Mouse (Mus musculus) urinary bladder, postnatal 36 days (tissue): ENCODE results near the gene Rap2c.

Experiments
- DNase-seq, 2 experiments: peaks; one replicate each; pipeline ENCODE4 v3.0.0; 2022; ENCODE audit warnings: low spot score in 2 of 2, mixed read lengths in 1 of 2

The Rap2c gene

DNA sequence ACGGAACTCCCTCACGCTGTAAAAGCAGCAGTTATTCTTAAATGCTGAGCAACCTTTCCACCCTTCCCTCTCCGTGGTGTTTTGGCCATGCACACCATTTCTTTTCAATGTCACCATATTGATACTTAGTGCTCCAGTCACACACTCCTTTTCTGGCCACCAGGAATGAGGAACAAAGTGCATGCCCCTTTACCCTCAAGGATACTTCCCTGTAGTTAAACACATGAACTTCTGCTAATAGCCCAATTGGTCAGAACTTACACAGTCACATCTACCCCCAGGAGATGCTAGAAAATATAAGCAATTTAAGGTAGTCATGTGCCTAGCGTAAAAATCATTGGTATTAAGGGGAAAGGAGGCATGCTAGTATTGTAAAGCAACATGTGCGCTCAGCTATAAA is 47.9 kb downstream of the Rap2c start:
- DNase-seq: no peak

- no peak for DNase-seq
Observed at GRCm38 (mm10) chrX:50968157-50968932, 49.5 kb downstream of the Rap2c start.

- no peak for DNase-seq
Observed at GRCm38 (mm10) chrX:50965157-50965556, 52.7 kb downstream of the Rap2c start.

DNA sequence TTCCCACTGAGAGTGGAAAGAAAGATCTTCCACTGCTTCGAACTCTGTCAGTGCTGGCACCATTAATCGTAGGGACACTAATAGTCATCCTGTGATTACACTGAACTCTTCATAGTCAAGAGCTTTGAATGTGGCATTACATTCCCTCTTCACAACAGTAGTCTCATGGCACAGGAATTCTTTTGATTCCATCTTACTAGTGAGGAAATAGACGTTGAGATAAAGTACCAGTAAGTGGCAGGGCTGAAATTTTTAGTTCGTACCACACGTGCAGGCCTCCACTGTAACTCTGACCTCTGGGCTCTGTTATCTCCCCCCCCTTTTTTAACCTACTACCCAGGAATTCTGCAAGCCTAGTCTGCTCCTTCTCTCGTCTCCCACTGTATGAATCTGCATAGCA is 54.9 kb downstream of the Rap2c start:
- no peak for DNase-seq
